Mouse (Mus musculus) layer of hippocampus, postnatal 14 days (tissue): ENCODE data around the gene AL607142.1. TPM values are rescaled to one million over a fixed set of nuclear protein-coding genes. Genes with fewer than 3 reads are reported as not detected.

ENCODE experiments used
- total RNA-seq, 2 experiments: library from RNA; stranded (reverse); gene quantifications; 2 replicates each; pipeline ENCODE4 v1.2.3; 2021

Gene AL607142.1
- total RNA-seq, 2 experiments from 2014 or later: not detected

Other genes starting within 250 kb of the AL607142.1 start
- gene Edn2, start 96.2 kb downstream of the AL607142.1 start, total RNA-seq: not detected
- gene Foxo6, start 222.4 kb downstream of the AL607142.1 start, total RNA-seq: 10 to 100 TPM; 42.8 to 47.4 TPM